Mouse (Mus musculus): ENCODE data around the gene Gm20498.
A peak's percentile ranks its signal among the peaks of the same experiment; 100 is the strongest.

Gm20498 gene

GRCm38 (mm10) chr12:81331937-81332874 is 200.5 kb downstream of the Gm20498 start:
- peak; percentile 74 for DNase-seq

GRCm38 (mm10) chr12:81331046-81331638 is 201.6 kb downstream of the Gm20498 start:
- DNase-seq = no peak

- DNase-seq = no peak
Observed at GRCm38 (mm10) chr12:81324991-81325390, 207.7 kb downstream of the Gm20498 start.

- DNase-seq = no peak
Observed at GRCm38 (mm10) chr12:81324116-81324515, 208.6 kb downstream of the Gm20498 start.

- DNase-seq = no peak
Observed at GRCm38 (mm10) chr12:81321021-81321420, 211.7 kb downstream of the Gm20498 start.

- DNase-seq = no peak
Observed at GRCm38 (mm10) chr12:81317811-81318210, 214.9 kb downstream of the Gm20498 start.

- DNase-seq = no peak
Observed at GRCm38 (mm10) chr12:81315953-81316352, 216.8 kb downstream of the Gm20498 start.

Data from right cerebral cortex, postnatal 4 days (tissue).